Mouse (Mus musculus): ENCODE measurements around the gene Nlrp4b.
"Not testable (repeated sequence)": the region's sequence is repeated elsewhere in the genome, so short reads cannot be mapped to it uniquely, and the experiment has no call there.

The Nlrp4b gene

DNA sequence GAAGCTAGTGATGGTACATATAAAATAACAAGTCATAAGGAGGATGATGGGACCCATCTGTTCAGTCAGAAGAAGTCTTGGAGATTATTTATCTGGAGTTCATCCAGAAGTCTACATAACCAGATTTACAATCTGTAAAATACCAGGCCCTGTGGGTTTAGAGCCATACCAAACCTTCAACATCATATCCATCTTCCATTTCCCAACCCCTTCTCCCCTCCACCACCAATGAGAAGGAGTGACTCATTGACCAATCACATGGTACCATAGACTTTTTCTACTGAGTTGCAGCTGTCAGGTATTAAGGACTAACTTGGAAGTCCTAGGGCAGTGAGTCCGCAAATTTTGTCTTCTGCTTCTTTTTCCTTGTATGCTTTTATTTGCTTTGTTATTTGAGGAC, at the start of gene Nlrp4b:
TSS of gene Nlrp4b (plus strand) at position 301 of the 400 bp plus-strand sequence.
- DNase-seq (ENCODE audit: low read depth, low spot score) = no peak

DNA sequence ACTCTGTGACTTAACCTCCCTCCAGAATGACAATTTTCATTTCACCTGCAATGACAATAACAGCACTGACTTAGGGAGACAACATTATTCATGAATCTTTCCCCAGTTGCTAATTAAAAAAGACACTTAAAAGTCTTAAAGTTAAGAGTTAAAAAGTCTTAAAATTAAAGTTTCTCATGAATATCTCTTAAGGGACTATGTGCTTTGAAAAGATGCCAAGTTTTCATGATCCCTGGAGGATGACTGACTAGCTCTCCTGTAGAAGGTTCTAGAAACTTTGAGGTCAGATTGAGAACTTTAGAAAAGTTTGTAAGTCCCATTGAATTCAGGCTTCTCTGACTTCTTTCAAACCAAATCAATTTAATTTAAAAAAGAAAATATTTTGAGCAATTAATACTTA, 66.7 kb downstream of the Nlrp4b start, which contains the start of gene Vmn1r71:
TSS of gene Vmn1r71 (minus strand) at position 101 of the 400 bp plus-strand sequence.
- no peak for DNase-seq (ENCODE audit: low read depth, low spot score)

DNA sequence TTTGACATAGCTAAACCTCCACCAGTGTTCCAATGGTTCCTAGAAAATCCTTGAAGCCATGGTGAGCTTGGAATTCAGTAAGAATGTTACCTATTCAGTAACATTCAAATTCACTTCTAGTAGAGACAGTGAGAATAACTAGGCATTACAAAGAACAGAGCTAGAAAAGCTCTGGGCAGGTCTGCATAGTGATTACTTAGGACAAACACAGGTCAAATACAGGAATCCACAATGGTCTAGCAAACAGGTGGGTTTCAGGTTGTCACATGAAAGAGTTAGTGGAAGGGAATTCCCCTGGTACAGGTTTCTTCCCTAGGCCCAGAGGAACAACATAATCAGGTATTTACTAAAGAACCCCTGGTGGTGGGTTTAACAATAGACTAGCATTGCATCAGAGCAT, 70.0 kb downstream of the Nlrp4b start:
- not testable (repeated sequence) for DNase-seq (ENCODE audit: low read depth, low spot score)

Data from telencephalon, adult 2 months (tissue).